Mouse (Mus musculus): Measurements from ENCODE around the gene Ifnlr1. TPM values are rescaled to one million over a fixed set of nuclear protein-coding genes. Genes with fewer than 3 reads are reported as not detected.
A peak's percentile ranks its signal among the peaks of the same experiment; 100 is the strongest.

Gene Ifnlr1
- polyA plus RNA-seq, 1 experiment from 2014 or later = 0.22 TPM

DNA sequence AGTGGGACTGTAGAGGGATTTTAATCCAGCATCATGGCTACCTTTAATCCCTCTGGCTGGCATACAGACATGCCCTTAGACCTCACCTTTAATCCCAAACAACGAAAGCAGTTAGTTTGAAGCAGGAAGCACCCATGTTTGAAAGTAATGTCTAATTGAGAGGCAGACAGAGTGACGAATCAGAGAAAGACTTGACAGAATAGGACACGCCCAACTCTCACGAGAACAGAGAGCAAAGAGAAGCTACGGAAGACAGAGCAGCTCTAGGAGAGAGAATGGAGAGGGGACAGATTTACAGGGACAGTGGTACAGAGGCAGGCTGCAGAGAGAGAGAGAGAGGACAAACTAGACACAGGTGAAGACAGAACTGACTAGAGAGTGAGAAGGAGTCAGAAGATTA lies 4.3 kb upstream of the Ifnlr1 start:
- Histone ChIP-seq H3K36me3 (replicated peaks; ENCODE audit: insufficient read depth, low read length) (no peaks in the 10 kb centered on the region), H3K4me3 (ENCODE audit: low read depth, low read length) (no peak overlapping the region), H3K27me3 (ENCODE audit: insufficient read depth, low read length) (peaks cover 29% of the 10 kb centered on the region), H3K9ac (replicated peaks) (no peak overlapping the region), H3K27ac (ENCODE audit: low read depth) (no peak overlapping the region), H3K4me2 (ENCODE audit: low read depth, low read length) (no peak overlapping the region), H3K4me1 (ENCODE audit: insufficient read depth) (peaks cover 3% of the 10 kb centered on the region; the same call in 1 of the 2 replicates), H3K9me3 (ENCODE audit: low read length) (no peaks in the 10 kb centered on the region)
- DNase-seq = no peak
- ATAC-seq = no peak
- no peak for TF ChIP-seq CTCF (IDR thresholded peaks at IDR 0.05; ENCODE audit: low read depth)
- TF ChIP-seq EP300 (IDR thresholded peaks at IDR 0.05; ENCODE audit: low read depth) = no peak
- WGBS (ENCODE audit: insufficient replicate concordance) = 68% methylated on average over 5 of the region's 5 CpGs

DNA sequence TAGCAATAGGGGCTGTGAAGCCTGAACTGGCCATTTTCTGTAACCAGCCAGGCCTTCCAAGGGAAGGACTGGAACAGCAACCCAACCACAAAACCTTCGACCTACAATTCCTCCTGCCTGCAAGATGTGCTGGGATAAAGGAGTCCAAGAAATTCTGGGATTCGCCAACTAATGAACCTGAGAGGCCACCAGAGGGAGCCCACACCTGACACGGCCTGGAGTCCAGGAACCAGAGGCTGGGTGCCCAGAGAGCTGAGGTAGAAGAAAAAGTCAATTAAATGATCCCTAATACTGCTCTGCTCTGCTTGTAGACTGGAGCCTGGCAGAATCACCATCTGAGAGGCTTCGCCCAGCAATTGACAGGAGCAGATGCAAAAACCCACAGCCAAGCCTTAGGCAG lies 2.5 kb upstream of the Ifnlr1 start:
- no peaks in the 10 kb centered on the region for H3K36me3 ChIP-seq (replicated peaks; ENCODE audit: insufficient read depth, low read length)
- H3K27ac ChIP-seq (ENCODE audit: low read depth) = no peak overlapping the region
- H3K4me1 ChIP-seq (ENCODE audit: insufficient read depth) = peaks cover 6% of the 10 kb centered on the region; the same call in 1 of the 2 replicates
- no peak overlapping the region for H3K4me3 ChIP-seq (ENCODE audit: low read depth, low read length)
- WGBS (ENCODE audit: insufficient replicate concordance) = 26% methylated on average over 4 of the region's 4 CpGs
- ATAC-seq (peak; percentile 40; the same call in 1 of the 2 replicates), DNase-seq (peak; percentile 59)
- no peak overlapping the region for H3K4me2 ChIP-seq (ENCODE audit: low read depth, low read length)
- no peaks in the 10 kb centered on the region for H3K9me3 ChIP-seq (ENCODE audit: low read length)
- TF ChIP-seq CTCF (IDR thresholded peaks at IDR 0.05; ENCODE audit: low read depth) (peak; percentile 65), EP300 (IDR thresholded peaks at IDR 0.05; ENCODE audit: low read depth) (no peak)
- peaks cover 46% of the 10 kb centered on the region for H3K27me3 ChIP-seq (ENCODE audit: insufficient read depth, low read length)
- H3K9ac ChIP-seq (replicated peaks) = no peak overlapping the region

DNA sequence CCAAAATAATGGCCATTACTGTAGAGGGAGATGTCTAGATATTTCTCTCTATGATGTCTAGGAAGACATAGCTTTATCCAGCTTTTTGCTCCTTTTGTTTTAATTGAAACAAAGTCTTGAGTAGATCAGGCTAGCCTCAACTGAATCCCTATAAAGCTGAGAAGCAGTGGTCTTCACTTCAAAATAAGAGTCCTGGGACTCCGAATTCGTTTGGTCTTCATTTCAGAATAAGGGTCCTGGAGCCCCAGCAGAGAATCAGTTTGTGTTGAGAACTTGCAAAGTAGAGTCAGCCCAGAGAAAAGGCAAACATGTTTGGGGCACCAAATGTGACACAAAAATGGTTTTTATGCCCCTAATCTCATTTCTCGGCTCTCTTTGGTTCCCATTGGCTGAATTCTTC lies 1.4 kb upstream of the Ifnlr1 start:
- Histone ChIP-seq H3K27me3 (ENCODE audit: insufficient read depth, low read length) (peaks cover 53% of the 10 kb centered on the region), H3K4me1 (ENCODE audit: insufficient read depth) (peaks cover 6% of the 10 kb centered on the region; the same call in 1 of the 2 replicates), H3K4me3 (ENCODE audit: low read depth, low read length) (no peak overlapping the region), H3K4me2 (ENCODE audit: low read depth, low read length) (no peak overlapping the region), H3K27ac (ENCODE audit: low read depth) (no peak overlapping the region), H3K36me3 (replicated peaks; ENCODE audit: insufficient read depth, low read length) (no peaks in the 10 kb centered on the region), H3K9me3 (ENCODE audit: low read length) (no peaks in the 10 kb centered on the region), H3K9ac (replicated peaks) (no peak overlapping the region)
- TF ChIP-seq CTCF (IDR thresholded peaks at IDR 0.05; ENCODE audit: low read depth) (no peak), EP300 (IDR thresholded peaks at IDR 0.05; ENCODE audit: low read depth) (no peak)
- no peak for DNase-seq
- ATAC-seq = no peak
- 29% methylated on average over 3 of the region's 3 CpGs for WGBS (ENCODE audit: insufficient replicate concordance)

DNA sequence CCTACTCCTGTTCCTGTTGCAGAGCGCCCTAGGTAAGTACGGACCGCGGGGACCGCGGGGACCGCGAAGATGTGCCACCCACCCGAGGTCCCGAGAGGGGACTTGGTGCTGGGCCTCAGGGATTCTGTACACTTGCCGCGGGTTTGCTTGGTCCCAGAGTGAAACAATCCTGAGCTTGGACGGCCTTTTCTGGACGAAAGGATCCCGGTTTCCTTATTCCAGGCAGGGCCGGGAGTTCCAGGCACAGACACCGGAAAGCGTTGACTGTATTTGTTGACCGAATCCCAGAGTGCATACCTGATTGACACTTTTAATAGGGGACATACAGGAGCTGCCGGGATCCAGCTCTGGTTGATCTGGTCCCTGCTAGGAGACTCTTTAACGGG lies 474 bp downstream of the Ifnlr1 start:
- Histone ChIP-seq H3K9ac (replicated peaks) (peak overlapping the region; percentile 66), H3K36me3 (replicated peaks; ENCODE audit: insufficient read depth, low read length) (no peaks in the 10 kb centered on the region), H3K4me2 (ENCODE audit: low read depth, low read length) (peak overlapping the region; percentile 85), H3K27ac (ENCODE audit: low read depth) (no peak overlapping the region; the same call in 1 of the 2 replicates), H3K4me1 (ENCODE audit: insufficient read depth) (peaks cover 6% of the 10 kb centered on the region; the same call in 1 of the 2 replicates), H3K4me3 (ENCODE audit: low read depth, low read length) (peak overlapping the region; percentile 65), H3K27me3 (ENCODE audit: insufficient read depth, low read length) (peaks cover 54% of the 10 kb centered on the region), H3K9me3 (ENCODE audit: low read length) (no peaks in the 10 kb centered on the region)
- 2% methylated on average over 21 of the region's 21 CpGs for WGBS (ENCODE audit: insufficient replicate concordance)
- DNase-seq (no peak), ATAC-seq (peak; percentile 16; the same call in 1 of the 2 replicates)
- TF ChIP-seq CTCF (IDR thresholded peaks at IDR 0.05; ENCODE audit: low read depth) = no peak
- no peak for TF ChIP-seq EP300 (IDR thresholded peaks at IDR 0.05; ENCODE audit: low read depth)

DNA sequence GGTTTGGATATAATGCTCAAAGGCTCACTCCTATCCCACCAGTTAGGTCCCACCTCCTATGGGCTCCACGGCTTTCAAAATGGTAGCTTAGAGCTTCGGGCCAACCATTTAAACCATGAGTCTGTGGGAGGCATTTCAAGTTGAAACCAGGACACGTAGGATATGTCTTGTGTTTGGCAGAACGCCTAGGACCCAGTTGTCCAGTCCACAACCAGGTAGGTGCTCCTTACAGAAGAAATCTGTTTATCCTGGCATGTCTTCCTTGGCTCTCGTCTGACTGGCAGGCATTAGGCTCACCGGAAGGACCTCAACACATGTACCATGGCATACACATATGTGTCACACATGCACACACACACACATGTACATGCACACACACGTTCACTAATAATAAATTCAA lies 3.7 kb downstream of the Ifnlr1 start:
- H3K4me3 ChIP-seq (ENCODE audit: low read depth, low read length) = no peak overlapping the region
- peaks cover 6% of the 10 kb centered on the region; the same call in 1 of the 2 replicates for H3K4me1 ChIP-seq (ENCODE audit: insufficient read depth)
- TF ChIP-seq EP300 (IDR thresholded peaks at IDR 0.05; ENCODE audit: low read depth) (no peak), CTCF (IDR thresholded peaks at IDR 0.05; ENCODE audit: low read depth) (no peak)
- H3K9ac ChIP-seq (replicated peaks) = no peak overlapping the region
- H3K36me3 ChIP-seq (replicated peaks; ENCODE audit: insufficient read depth, low read length) = no peaks in the 10 kb centered on the region
- H3K9me3 ChIP-seq (ENCODE audit: low read length) = no peaks in the 10 kb centered on the region
- DNase-seq (no peak), ATAC-seq (no peak)
- H3K4me2 ChIP-seq (ENCODE audit: low read depth, low read length) = no peak overlapping the region
- H3K27ac ChIP-seq (ENCODE audit: low read depth) = no peak overlapping the region
- peaks cover 44% of the 10 kb centered on the region for H3K27me3 ChIP-seq (ENCODE audit: insufficient read depth, low read length)
- 74% methylated on average over 7 of the region's 7 CpGs for WGBS (ENCODE audit: insufficient replicate concordance)

DNA sequence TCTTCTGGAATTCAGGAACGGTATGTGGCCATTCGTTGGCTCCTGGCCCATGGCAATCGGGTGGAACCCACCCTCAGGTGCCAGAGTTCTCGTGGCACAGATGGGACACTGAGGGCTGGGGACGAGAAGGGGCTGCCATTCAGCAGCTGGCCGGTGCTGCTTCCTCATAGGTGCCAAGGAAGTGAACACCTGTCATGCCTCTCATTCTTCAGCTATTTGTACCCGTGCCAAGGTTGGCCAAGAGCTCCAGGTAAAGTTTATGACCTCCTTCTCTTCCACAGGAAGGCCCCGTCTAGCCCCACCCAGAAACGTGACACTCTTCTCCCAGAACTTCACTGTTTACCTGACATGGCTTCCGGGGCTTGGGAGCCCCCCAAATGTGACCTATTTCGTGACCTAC lies 4.2 kb downstream of the Ifnlr1 start:
- DNase-seq = no peak
- TF ChIP-seq EP300 (IDR thresholded peaks at IDR 0.05; ENCODE audit: low read depth) (no peak), CTCF (IDR thresholded peaks at IDR 0.05; ENCODE audit: low read depth) (no peak)
- 67% methylated on average over 11 of the region's 11 CpGs for WGBS (ENCODE audit: insufficient replicate concordance)

DNA sequence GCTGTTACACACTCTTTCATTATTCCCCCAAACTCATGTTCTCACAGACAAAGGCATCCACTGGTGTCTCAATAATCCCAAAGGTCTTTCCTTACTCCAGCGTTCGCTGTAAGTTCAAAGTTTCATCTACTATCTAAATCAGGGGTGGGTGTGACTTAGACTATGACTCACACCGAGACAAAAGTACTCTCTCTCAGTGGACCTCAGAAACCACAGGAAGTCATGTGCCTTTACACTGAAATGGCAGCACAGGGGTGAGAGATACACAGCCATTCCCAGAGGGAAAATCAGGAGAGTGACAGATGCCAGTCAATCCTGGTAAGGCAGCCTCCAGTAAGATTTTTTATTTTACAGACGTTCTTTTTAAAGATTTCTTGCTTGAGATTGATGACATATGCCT lies 6.8 kb downstream of the Ifnlr1 start:
- no peaks in the 10 kb centered on the region for H3K36me3 ChIP-seq (replicated peaks; ENCODE audit: insufficient read depth, low read length)
- no peak overlapping the region for H3K4me3 ChIP-seq (ENCODE audit: low read depth, low read length)
- no peak overlapping the region for H3K9ac ChIP-seq (replicated peaks)
- TF ChIP-seq EP300 (IDR thresholded peaks at IDR 0.05; ENCODE audit: low read depth) = no peak
- TF ChIP-seq CTCF (IDR thresholded peaks at IDR 0.05; ENCODE audit: low read depth) = no peak
- no peak overlapping the region for H3K27ac ChIP-seq (ENCODE audit: low read depth)
- ATAC-seq = no peak
- peaks cover 14% of the 10 kb centered on the region for H3K27me3 ChIP-seq (ENCODE audit: insufficient read depth, low read length)
- DNase-seq = no peak
- 35% methylated on average over 4 of the region's 4 CpGs for WGBS (ENCODE audit: insufficient replicate concordance)
- no peaks in the 10 kb centered on the region for H3K9me3 ChIP-seq (ENCODE audit: low read length)
- H3K4me2 ChIP-seq (ENCODE audit: low read depth, low read length) = no peak overlapping the region
- no peaks in the 10 kb centered on the region for H3K4me1 ChIP-seq (ENCODE audit: insufficient read depth)

More for the DNA sequence above, 4.2 kb downstream of the Ifnlr1 start:
- Histone ChIP-seq H3K4me1 (ENCODE audit: insufficient read depth) (peaks cover 6% of the 10 kb centered on the region; the same call in 1 of the 2 replicates), H3K4me2 (ENCODE audit: low read depth, low read length) (no peak overlapping the region), H3K36me3 (replicated peaks; ENCODE audit: insufficient read depth, low read length) (no peaks in the 10 kb centered on the region), H3K9me3 (ENCODE audit: low read length) (no peaks in the 10 kb centered on the region), H3K4me3 (ENCODE audit: low read depth, low read length) (no peak overlapping the region), H3K9ac (replicated peaks) (no peak overlapping the region), H3K27ac (ENCODE audit: low read depth) (no peak overlapping the region), H3K27me3 (ENCODE audit: insufficient read depth, low read length) (peaks cover 40% of the 10 kb centered on the region)
- no peak for ATAC-seq
